Mouse (Mus musculus) ZHBTc4 (cell line): ENCODE measurements around the gene Ormdl2.

Experiments
- DNase-seq: peaks from one replicate; pipeline ENCODE4 v3.0.0-alpha.2; 2011; ENCODE audit warnings: low read depth, low spot score

Ormdl2 gene

GRCm38 (mm10) chr10:128803771-128804270 is 17.6 kb downstream of the Ormdl2 start, which contains the start of gene Dnajc14:
Gene Dnajc14 (plus strand): TSS chr10:128804062.
- DNase-seq: peak; percentile 65

GRCm38 (mm10) chr10:128803361-128803760 is 18.1 kb downstream of the Ormdl2 start:
- DNase-seq: no peak

GRCm38 (mm10) chr10:128802956-128803355 is 18.5 kb downstream of the Ormdl2 start:
- no peak for DNase-seq

GRCm38 (mm10) chr10:128801981-128802495 is 19.4 kb downstream of the Ormdl2 start:
- DNase-seq: no peak

- no peak for DNase-seq
These were observed 22.8 kb downstream of the Ormdl2 start for GRCm38 (mm10) chr10:128798676-128799075.

GRCm38 (mm10) chr10:128795581-128795980 is 25.9 kb downstream of the Ormdl2 start:
- no peak for DNase-seq

GRCm38 (mm10) chr10:128794391-128794790 is 27.1 kb downstream of the Ormdl2 start:
- DNase-seq: no peak

- DNase-seq: no peak
These were observed 28.2 kb downstream of the Ormdl2 start for GRCm38 (mm10) chr10:128793258-128793657.

GRCm38 (mm10) chr10:128792041-128792440 is 29.4 kb downstream of the Ormdl2 start:
- DNase-seq: no peak

GRCm38 (mm10) chr10:128790398-128791124 is 30.9 kb downstream of the Ormdl2 start, which contains the start of gene Mmp19:
Gene Mmp19 (plus strand): TSS chr10:128790910.
- DNase-seq: no peak

- no peak for DNase-seq
These were observed 41.2 kb downstream of the Ormdl2 start for GRCm38 (mm10) chr10:128780200-128780599.

GRCm38 (mm10) chr10:128779011-128779795 is 42.2 kb downstream of the Ormdl2 start:
- no peak for DNase-seq

GRCm38 (mm10) chr10:128778441-128778840 is 43.0 kb downstream of the Ormdl2 start:
- no peak for DNase-seq

- DNase-seq: peak; percentile 62
These were observed 47.8 kb downstream of the Ormdl2 start for GRCm38 (mm10) chr10:128773685-128774084.

GRCm38 (mm10) chr10:128772895-128773294 is 48.5 kb downstream of the Ormdl2 start:
- DNase-seq: no peak
